Mouse (Mus musculus) lung, embryonic 14.5 days (tissue): ENCODE results near the gene Emilin2. TPM values are rescaled to one million over a fixed set of nuclear protein-coding genes. Genes with fewer than 3 reads are reported as not detected.

Source experiments
- ATAC-seq: fragments of 200-750 bp; cut with Nextera tagmentation; 2 replicates; pipeline ENCODE4 v1.8.0; 2017; ENCODE audit warnings: mild to moderate bottlenecking, moderate TSS enrichment, moderate library complexity; ENCODE audit not compliant: insufficient read depth
- DNase-seq: peaks from one replicate; pipeline ENCODE4 v3.0.0-alpha.2; 2015
- H3K27ac ChIP-seq: fragments of 300-500 bp; sonication (generic); 2 replicates; pipeline ENCODE4 v1.5.1; 2014; ENCODE audit warnings: low read depth, mild to moderate bottlenecking, moderate library complexity
- H3K27me3 ChIP-seq: fragments of 300-500 bp; sonication (generic); 2 replicates; pipeline ENCODE4 v1.6.1; 2014; ENCODE audit warnings: low read length, control low read depth; ENCODE audit not compliant: insufficient read depth
- H3K36me3 ChIP-seq: fragments of 300-500 bp; sonication (generic); 2 replicates; pipeline ENCODE4 v1.6.1; 2014; ENCODE audit warnings: control low read depth; ENCODE audit not compliant: insufficient read depth
- H3K4me1 ChIP-seq: fragments of 300-500 bp; sonication (generic); 2 replicates; pipeline ENCODE4 v1.6.1; 2014; ENCODE audit warnings: antibody characterized with exemption, control low read depth; ENCODE audit not compliant: insufficient read depth
- H3K4me2 ChIP-seq: fragments of 300-500 bp; sonication (generic); 2 replicates; pipeline ENCODE4 v1.6.1; 2014; ENCODE audit warnings: mild to moderate bottlenecking
- H3K4me3 ChIP-seq: fragments of 300-500 bp; sonication (generic); 2 replicates; pipeline ENCODE4 v1.5.1; 2014; ENCODE audit warnings: low read depth, low read length
- H3K9ac ChIP-seq: fragments of 300-500 bp; sonication (generic); 2 replicates; pipeline ENCODE4 v1.6.1; 2014
- H3K9me3 ChIP-seq: fragments of 300-500 bp; sonication (generic); 2 replicates; pipeline ENCODE4 v1.6.1; 2016; ENCODE audit warnings: low read depth, low read length, control low read depth
- CTCF ChIP-seq: IDR thresholded peaks from 2 replicates; pipeline ENCODE4 v1.5.1; 2016; ENCODE audit warnings: antibody characterized with exemption, low read depth
- WGBS: fragments of 180-500 bp; shearing (Covaris S2); extraction: QIAGEN DNeasy Blood & Tissue Kit; methylation state at CpG from one replicate; pipeline ENCODE4 v1.1.7; 2014; 5-methylcytosine and 5-hydroxymethylcytosine counted together
- polyA plus RNA-seq: library from polyadenylated mRNA; unstranded; fragments of >200 nt; fragmentation: Nextera tagmentation; extraction: Ambion mirVana; gene quantifications from 2 replicates; pipeline ENCODE4 v1.2.1, GENCODE M21; 2014

The Emilin2 gene
- polyA plus RNA-seq, 1 experiment from 2014 or later: 3.8 TPM

GRCm38 (mm10) chr17:71301413-71301812 is 10.4 kb downstream of the Emilin2 start:
- no peak for TF ChIP-seq CTCF
- Histone ChIP-seq H3K27me3 (no peaks in the 10 kb centered on the region), H3K27ac (no peak overlapping the region), H3K4me1 (no peaks in the 10 kb centered on the region), H3K4me3 (no peak overlapping the region), H3K36me3 (no peaks in the 10 kb centered on the region), H3K4me2 (no peak overlapping the region), H3K9me3 (no peaks in the 10 kb centered on the region), H3K9ac (no peak overlapping the region)
- DNase-seq (no peak), ATAC-seq (no peak)
- WGBS: 65% methylated on average over 5 of the region's 5 CpGs

- H3K4me1 ChIP-seq: no peaks in the 10 kb centered on the region
- H3K4me2 ChIP-seq: no peak overlapping the region
- no peak overlapping the region for H3K27ac ChIP-seq
- WGBS: 49% methylated on average over 2 of the region's 2 CpGs
- no peaks in the 10 kb centered on the region for H3K27me3 ChIP-seq
- H3K9ac ChIP-seq: no peak overlapping the region
- no peaks in the 10 kb centered on the region for H3K9me3 ChIP-seq
- no peak overlapping the region for H3K4me3 ChIP-seq
- no peak for ATAC-seq
- no peaks in the 10 kb centered on the region for H3K36me3 ChIP-seq
- DNase-seq: peak; percentile 52
- TF ChIP-seq CTCF: no peak
Observed at GRCm38 (mm10) chr17:71300338-71300737, 11.4 kb downstream of the Emilin2 start.

GRCm38 (mm10) chr17:71299879-71300278 is 11.9 kb downstream of the Emilin2 start:
- Histone ChIP-seq H3K36me3 (no peaks in the 10 kb centered on the region), H3K9ac (no peak overlapping the region), H3K9me3 (no peaks in the 10 kb centered on the region), H3K27me3 (no peaks in the 10 kb centered on the region), H3K4me2 (no peak overlapping the region), H3K4me1 (no peaks in the 10 kb centered on the region), H3K27ac (no peak overlapping the region), H3K4me3 (no peak overlapping the region)
- ATAC-seq (no peak), DNase-seq (no peak)
- 80% methylated on average over 4 of the region's 4 CpGs for WGBS
- TF ChIP-seq CTCF: no peak

- no peak overlapping the region for H3K4me3 ChIP-seq
- TF ChIP-seq CTCF: no peak
- H3K27ac ChIP-seq: no peak overlapping the region
- no peaks in the 10 kb centered on the region for H3K9me3 ChIP-seq
- no peaks in the 10 kb centered on the region for H3K27me3 ChIP-seq
- H3K4me1 ChIP-seq: no peaks in the 10 kb centered on the region
- H3K4me2 ChIP-seq: no peak overlapping the region
- ATAC-seq (no peak), DNase-seq (no peak)
- H3K9ac ChIP-seq: no peak overlapping the region
- 54% methylated on average over 3 of the region's 3 CpGs for WGBS
- no peaks in the 10 kb centered on the region for H3K36me3 ChIP-seq
Observed at GRCm38 (mm10) chr17:71294570-71294969, 17.2 kb downstream of the Emilin2 start.

- no peak overlapping the region for H3K4me2 ChIP-seq
Observed at GRCm38 (mm10) chr17:71292897-71293296, 18.9 kb downstream of the Emilin2 start.

GRCm38 (mm10) chr17:71291897-71292420 is 19.8 kb downstream of the Emilin2 start:
- H3K9ac ChIP-seq: no peak overlapping the region
- no peak overlapping the region for H3K4me3 ChIP-seq
- H3K9me3 ChIP-seq: no peaks in the 10 kb centered on the region
- ATAC-seq (no peak), DNase-seq (no peak)
- H3K27ac ChIP-seq: no peak overlapping the region
- no peaks in the 10 kb centered on the region for H3K36me3 ChIP-seq
- H3K27me3 ChIP-seq: no peaks in the 10 kb centered on the region
- 86% methylated on average over 6 of the region's 6 CpGs for WGBS
- no peaks in the 10 kb centered on the region for H3K4me1 ChIP-seq
- no peak for TF ChIP-seq CTCF
- no peak overlapping the region for H3K4me2 ChIP-seq

More at GRCm38 (mm10) chr17:71292897-71293296, 18.9 kb downstream of the Emilin2 start:
- no peak overlapping the region for H3K9ac ChIP-seq
- 58% methylated on average over 4 of the region's 4 CpGs for WGBS
- no peak for ATAC-seq
- H3K4me3 ChIP-seq: no peak overlapping the region
- TF ChIP-seq CTCF: no peak
- no peaks in the 10 kb centered on the region for H3K27me3 ChIP-seq
- no peak for DNase-seq
- H3K36me3 ChIP-seq: no peaks in the 10 kb centered on the region
- no peak overlapping the region for H3K27ac ChIP-seq
- no peaks in the 10 kb centered on the region for H3K9me3 ChIP-seq
- no peaks in the 10 kb centered on the region for H3K4me1 ChIP-seq

GRCm38 (mm10) chr17:71290486-71291410 is 21.0 kb downstream of the Emilin2 start:
- no peak overlapping the region for H3K27ac ChIP-seq
- H3K27me3 ChIP-seq: no peaks in the 10 kb centered on the region
- DNase-seq: no peak
- no peak overlapping the region for H3K4me3 ChIP-seq
- TF ChIP-seq CTCF: no peak
- H3K9me3 ChIP-seq: no peaks in the 10 kb centered on the region
- H3K9ac ChIP-seq: no peak overlapping the region
- ATAC-seq: no peak
- 78% methylated on average over 7 of the region's 7 CpGs for WGBS
- H3K4me2 ChIP-seq: no peak overlapping the region
- no peaks in the 10 kb centered on the region for H3K36me3 ChIP-seq
- peaks cover 3% of the 10 kb centered on the region; the same call in 1 of the 2 replicates for H3K4me1 ChIP-seq
